Mouse (Mus musculus) duodenum, adult 2 months (tissue): Measurements from ENCODE around the gene Abce1. TPM values are rescaled to one million over a fixed set of nuclear protein-coding genes. Genes with fewer than 3 reads are reported as not detected.

Experiments
- polyA plus RNA-seq: library from polyadenylated mRNA; depleted of rRNA; stranded (reverse); fragments of >200 nt; gene quantifications from 2 replicates; pipeline ENCODE4 v1.2.3, GENCODE M21; 2012; ENCODE audit warnings: low replicate concordance; rRNA removed

Abce1 gene
- 1.2 and 2.3 TPM in 2 replicates for polyA plus RNA-seq

GRCm38 (mm10) chr8:79711064-79711961 lies at the start of gene Abce1, which contains the start of gene Anapc10:
Gene Abce1 (minus strand): TSS chr8:79711740.
Gene Anapc10 (plus strand): TSS chr8:79711820.

GRCm38 (mm10) chr8:79639586-79640451 lies 71.7 kb downstream of the Abce1 start, which contains the start of gene Otud4:
Gene Otud4 (plus strand): TSS chr8:79639618.

Other genes starting within 250 kb of the Abce1 start
- gene Otud4, start 72.1 kb downstream of the Abce1 start, polyA plus RNA-seq, result 6.7 and 11.2 TPM in 2 replicates
- 0.02 and 0.12 TPM in 2 replicates for gene Anapc10, start 80 bp upstream of the Abce1 start, polyA plus RNA-seq